Mouse (Mus musculus) spleen, postnatal 14 days (tissue): ENCODE results near the gene Zfp661.

Source experiments
- DNase-seq, 2 experiments: peaks; one replicate each; pipeline ENCODE4 v3.0.0; 2021 to 2022; ENCODE audit warnings: low spot score in 2 of 2

The Zfp661 gene

GRCm38 (mm10) chr2:127551078-127551477, 35.8 kb downstream of the Zfp661 start:
- no peak for DNase-seq

DNA sequence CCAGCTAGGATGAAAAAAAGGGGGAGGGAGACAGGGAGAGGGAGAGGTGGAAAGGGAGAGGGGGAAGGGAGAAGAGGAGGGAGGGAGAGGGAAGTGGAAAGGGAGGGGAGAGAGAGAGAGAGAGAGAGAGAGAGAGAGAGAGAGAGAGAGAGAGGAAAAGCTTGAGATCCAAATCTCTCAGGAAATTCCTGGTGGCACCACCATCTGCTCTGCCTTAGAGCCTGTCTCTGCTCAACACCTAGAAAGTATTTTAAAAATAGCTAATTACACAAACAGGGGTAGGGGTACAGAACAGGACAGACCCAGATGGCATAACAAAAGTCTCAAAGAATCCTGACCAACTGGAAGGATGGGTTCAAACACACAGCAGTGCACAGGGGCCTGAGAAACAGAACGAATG, 36.4 kb downstream of the Zfp661 start:
- DNase-seq, result no peak

DNA sequence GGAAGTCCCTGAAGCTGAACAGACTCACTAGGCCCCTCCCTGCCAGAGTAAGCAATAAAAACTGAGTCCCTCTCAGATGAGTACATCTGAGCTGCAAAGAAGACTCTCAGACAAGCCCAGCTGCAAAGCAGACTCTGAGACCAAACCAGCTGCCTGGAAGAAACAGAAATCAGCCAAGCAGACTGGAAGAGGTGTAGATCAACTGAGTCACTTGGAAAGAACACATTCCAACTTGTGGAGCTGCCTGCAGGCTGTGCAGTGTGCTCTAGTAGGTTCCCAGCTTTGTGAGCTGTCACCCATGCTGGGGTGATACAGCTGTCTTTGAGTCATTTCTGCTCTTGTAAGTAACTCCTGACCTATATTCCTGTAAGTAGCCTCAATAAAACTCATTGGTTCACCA, 37.2 kb downstream of the Zfp661 start:
- no peak for DNase-seq

GRCm38 (mm10) chr2:127548342-127549074, 38.4 kb downstream of the Zfp661 start:
- DNase-seq, result no peak

GRCm38 (mm10) chr2:127541697-127542096, 45.2 kb downstream of the Zfp661 start:
- no peak for DNase-seq

DNA sequence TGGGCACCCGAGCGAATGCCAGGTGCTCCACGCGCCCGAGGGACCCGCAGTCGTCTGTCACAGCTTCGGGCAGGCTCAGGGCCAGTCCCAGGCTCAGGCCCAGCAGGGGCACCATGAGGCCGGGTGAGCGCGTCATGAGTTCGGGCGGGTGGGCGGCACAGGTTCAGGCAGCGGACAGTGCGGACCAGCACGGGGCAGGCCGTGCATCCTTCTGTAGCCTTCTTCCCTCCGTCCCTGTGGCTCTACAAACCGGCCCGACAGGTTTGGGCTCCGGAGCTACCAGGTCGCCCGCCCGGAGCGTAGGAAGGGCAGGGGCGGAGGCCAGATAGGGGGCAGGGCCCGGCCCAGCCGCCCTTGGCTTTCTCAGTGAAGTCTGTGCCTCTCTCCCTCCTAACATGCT, 45.7 kb downstream of the Zfp661 start, which contains the start of gene Prom2:
Gene Prom2 (minus strand): TSS at position 283 of the 400 bp plus-strand sequence.
- no peak for DNase-seq

DNA sequence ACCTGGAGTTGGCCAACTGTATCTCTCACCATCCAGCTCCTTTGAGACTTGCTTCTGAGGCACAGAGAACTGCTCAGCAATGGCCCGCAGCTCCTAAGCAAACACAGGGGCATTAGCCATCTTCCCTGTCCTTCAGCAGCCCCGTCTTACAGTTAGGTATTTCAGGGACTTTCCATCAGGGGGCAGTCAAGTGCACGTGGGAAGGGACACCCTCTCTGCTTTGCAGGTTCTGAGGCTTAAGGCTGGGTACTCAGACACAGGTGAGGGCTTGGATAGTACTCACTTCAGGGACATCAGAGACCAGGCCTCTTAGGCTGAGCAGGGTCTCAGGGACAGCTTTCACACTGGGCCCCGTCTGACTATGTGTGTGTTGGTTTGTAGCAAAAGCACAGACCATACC, 47.4 kb downstream of the Zfp661 start:
- no peak for DNase-seq

DNA sequence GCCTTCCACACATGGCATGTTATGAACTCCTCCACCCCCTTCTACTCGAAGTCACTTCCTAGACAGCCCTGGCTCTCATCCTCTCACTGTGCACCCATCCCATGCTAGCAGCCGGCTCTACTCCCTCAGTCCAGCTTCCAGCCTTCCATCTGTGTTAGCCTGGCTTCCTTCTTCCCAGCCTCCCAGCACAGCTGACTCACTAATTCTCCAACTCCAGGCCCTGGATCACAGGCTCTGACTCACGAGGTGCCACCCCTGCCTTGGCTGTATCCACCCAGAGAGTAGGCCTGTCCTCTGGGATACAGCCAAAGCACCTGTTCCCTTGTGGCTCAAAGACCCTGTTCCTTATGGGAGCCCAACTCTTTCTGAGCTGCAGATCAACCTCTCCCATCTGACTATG, 49.3 kb downstream of the Zfp661 start:
- DNase-seq, result no peak

- DNase-seq, result no peak
Observed at GRCm38 (mm10) chr2:127535363-127535762, 51.5 kb downstream of the Zfp661 start.

DNA sequence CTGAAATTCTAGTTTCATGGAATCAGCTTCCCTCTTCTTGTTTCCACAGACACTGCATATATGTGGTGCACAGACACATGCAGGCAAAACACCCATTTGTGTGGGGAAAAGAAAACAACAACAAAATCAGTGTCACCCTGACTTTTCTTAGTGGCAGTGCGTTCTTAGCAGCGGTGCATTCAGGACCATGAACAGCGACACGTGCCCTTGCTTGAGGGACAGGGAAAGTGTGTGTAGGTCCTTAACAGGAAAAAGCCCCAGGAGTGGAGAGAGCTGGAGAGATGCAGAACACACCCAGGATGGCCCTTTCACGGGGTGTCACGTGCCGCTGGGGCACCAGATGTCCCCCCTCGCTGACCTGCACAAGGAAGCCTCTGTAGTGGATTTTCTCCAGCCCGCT, 54.5 kb downstream of the Zfp661 start:
- DNase-seq, result peak in 1 of 2 experiments; percentile 6

DNA sequence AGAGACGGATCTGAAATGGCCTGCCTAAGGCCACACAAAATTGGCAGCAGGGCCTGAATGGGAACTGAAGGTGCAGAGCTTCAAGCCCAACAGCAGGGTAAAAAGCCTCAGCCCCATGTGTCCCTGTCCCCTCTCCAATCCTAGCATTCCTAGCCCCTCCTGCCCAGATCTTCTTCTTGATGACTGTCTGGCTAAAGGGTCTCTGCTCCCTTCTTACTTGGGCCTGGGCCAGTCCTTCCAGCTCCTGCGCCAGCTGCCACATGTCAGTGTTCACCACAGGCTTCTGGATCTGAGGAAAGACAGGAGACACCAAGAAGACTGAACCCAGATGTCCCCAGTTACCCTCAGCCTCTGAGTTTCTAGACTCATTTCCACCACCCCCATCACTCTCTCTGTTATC, 55.3 kb downstream of the Zfp661 start:
- DNase-seq, result no peak

- DNase-seq, result no peak
Observed at GRCm38 (mm10) chr2:127530418-127530817, 56.5 kb downstream of the Zfp661 start.

- DNase-seq, result no peak
Observed at GRCm38 (mm10) chr2:127525004-127525775, 61.7 kb downstream of the Zfp661 start.
